Mouse (Mus musculus) heart, embryonic 13.5 days (tissue): ENCODE results near the gene Cdc42bpb. TPM values are rescaled to one million over a fixed set of nuclear protein-coding genes. Genes with fewer than 3 reads are reported as not detected.

Source experiments
- ATAC-seq: fragments of 200-750 bp; cut with Nextera tagmentation; 2 replicates; pipeline ENCODE4 v1.8.0; 2017; ENCODE audit warnings: moderate TSS enrichment; ENCODE audit not compliant: insufficient number of reproducible peaks, low FRiP score, low TSS enrichment; ENCODE audit errors: extremely low read depth
- H3K27ac ChIP-seq: fragments of 300-500 bp; sonication (generic); replicated peaks from 2 replicates; pipeline ENCODE4 v1.5.1; 2015; ENCODE audit warnings: moderate library complexity, mild to moderate bottlenecking, inconsistent platforms
- H3K27me3 ChIP-seq: fragments of 300-500 bp; sonication (generic); replicated peaks from 2 replicates; pipeline ENCODE4 v1.6.1; 2015; ENCODE audit warnings: mild to moderate bottlenecking, inconsistent platforms
- H3K36me3 ChIP-seq: fragments of 300-500 bp; sonication (generic); 2 replicates; pipeline ENCODE4 v1.6.1; 2015; ENCODE audit warnings: mild to moderate bottlenecking, inconsistent platforms
- H3K4me1 ChIP-seq: fragments of 300-500 bp; sonication (generic); 2 replicates; pipeline ENCODE4 v1.6.1; 2015; ENCODE audit warnings: inconsistent platforms
- H3K4me2 ChIP-seq: fragments of 300-500 bp; sonication (generic); 2 replicates; pipeline ENCODE4 v1.6.1; 2015; ENCODE audit warnings: inconsistent platforms, mild to moderate bottlenecking, moderate library complexity
- H3K4me3 ChIP-seq: fragments of 300-500 bp; sonication (generic); 2 replicates; pipeline ENCODE4 v1.5.1; 2015; ENCODE audit warnings: moderate library complexity, mild to moderate bottlenecking, inconsistent platforms
- H3K9ac ChIP-seq: fragments of 300-500 bp; sonication (generic); 2 replicates; pipeline ENCODE4 v1.6.1; 2015; ENCODE audit warnings: inconsistent platforms, mild to moderate bottlenecking, moderate library complexity
- H3K9me3 ChIP-seq: fragments of 300-500 bp; sonication (generic); 2 replicates; pipeline ENCODE4 v1.6.1; 2016; ENCODE audit warnings: inconsistent platforms
- WGBS: fragments of 180-500 bp; shearing (Covaris S2); methylation state at CpG from one replicate; pipeline ENCODE4 v1.1.7; 2015; ENCODE audit warnings: mixed read lengths; 5-methylcytosine and 5-hydroxymethylcytosine counted together
- polyA plus RNA-seq: library from polyadenylated mRNA; unstranded; fragments of >200 nt; fragmentation: Nextera tagmentation; extraction: Ambion mirVana; gene quantifications from 2 replicates; pipeline ENCODE4 v1.2.1, GENCODE M21; 2015

Gene Cdc42bpb
- polyA plus RNA-seq, 1 experiment from 2014 or later: 26.2 TPM

GRCm38 (mm10) chr12:111337864-111338354 is 39.6 kb downstream of the Cdc42bpb start:
- H3K27ac ChIP-seq: peak overlapping the region; percentile 12; the same call in 1 of the 2 replicates
- H3K9me3 ChIP-seq: no peaks in the 10 kb centered on the region
- ATAC-seq: no peak
- peaks cover 21% of the 10 kb centered on the region for H3K4me1 ChIP-seq
- H3K4me3 ChIP-seq: no peak overlapping the region
- no peak overlapping the region for H3K4me2 ChIP-seq
- peak overlapping the region; percentile 66 for H3K9ac ChIP-seq
- no peaks in the 10 kb centered on the region for H3K27me3 ChIP-seq
- WGBS: 20% methylated on average over 15 of the region's 15 CpGs
- H3K36me3 ChIP-seq: peaks cover 100% of the 10 kb centered on the region

DNA sequence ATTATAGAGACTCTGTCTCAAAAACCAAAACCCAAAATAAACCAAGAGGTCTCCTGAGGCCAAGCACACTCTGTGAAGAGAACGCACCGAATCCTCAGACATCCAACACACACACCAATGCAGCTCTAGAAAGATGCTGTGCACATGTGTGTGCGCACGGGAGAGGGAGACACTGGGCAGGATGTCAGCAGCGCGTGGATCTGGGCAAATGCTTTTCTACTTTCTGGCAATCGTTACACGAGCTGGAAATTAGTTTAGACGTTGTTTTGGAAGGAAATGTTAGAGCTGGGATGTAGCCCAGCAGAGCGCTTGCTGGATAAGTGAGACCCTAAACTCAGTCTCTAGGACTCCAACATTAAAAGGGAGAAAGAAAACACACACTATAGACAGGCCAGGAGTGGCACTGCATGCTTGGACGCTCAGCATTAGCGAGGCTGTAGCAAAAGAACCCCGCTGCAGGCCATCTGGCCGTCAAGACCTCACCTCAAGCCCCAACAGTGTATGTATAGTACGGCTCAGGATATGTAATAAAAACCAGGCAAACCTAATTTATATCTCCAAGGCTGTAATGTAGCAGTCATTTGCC is 44.4 kb downstream of the Cdc42bpb start:
- no peaks in the 10 kb centered on the region for H3K27me3 ChIP-seq
- H3K4me2 ChIP-seq: no peak overlapping the region
- no peaks in the 10 kb centered on the region for H3K9me3 ChIP-seq
- H3K27ac ChIP-seq: no peak overlapping the region
- no peak overlapping the region for H3K9ac ChIP-seq
- 86% methylated on average over 15 of the region's 15 CpGs for WGBS
- peaks cover 100% of the 10 kb centered on the region for H3K36me3 ChIP-seq
- H3K4me1 ChIP-seq: peaks cover 11% of the 10 kb centered on the region
- H3K4me3 ChIP-seq: no peak overlapping the region
- ATAC-seq: no peak

GRCm38 (mm10) chr12:111332443-111332842 is 45.1 kb downstream of the Cdc42bpb start:
- Histone ChIP-seq H3K27ac (no peak overlapping the region), H3K4me1 (peaks cover 4% of the 10 kb centered on the region), H3K4me2 (no peak overlapping the region), H3K9ac (no peak overlapping the region), H3K9me3 (no peaks in the 10 kb centered on the region), H3K36me3 (peaks cover 100% of the 10 kb centered on the region), H3K4me3 (no peak overlapping the region), H3K27me3 (no peaks in the 10 kb centered on the region)
- ATAC-seq: no peak
- WGBS: 84% methylated on average over 11 of the region's 11 CpGs

- 86% methylated on average over 9 of the region's 9 CpGs for WGBS
- Histone ChIP-seq H3K36me3 (peaks cover 100% of the 10 kb centered on the region), H3K4me3 (no peak overlapping the region), H3K27me3 (no peaks in the 10 kb centered on the region), H3K4me2 (no peak overlapping the region), H3K9ac (no peak overlapping the region), H3K4me1 (no peaks in the 10 kb centered on the region), H3K9me3 (no peaks in the 10 kb centered on the region), H3K27ac (no peak overlapping the region)
- ATAC-seq: no peak
Observed at GRCm38 (mm10) chr12:111331573-111331972, 45.9 kb downstream of the Cdc42bpb start.

- Histone ChIP-seq H3K36me3 (peaks cover 100% of the 10 kb centered on the region), H3K27me3 (no peaks in the 10 kb centered on the region), H3K9me3 (no peaks in the 10 kb centered on the region), H3K4me2 (no peak overlapping the region), H3K27ac (no peak overlapping the region), H3K4me3 (no peak overlapping the region), H3K4me1 (no peaks in the 10 kb centered on the region), H3K9ac (no peak overlapping the region)
- ATAC-seq: no peak
- WGBS: 88% methylated on average over 15 of the region's 15 CpGs
Observed at GRCm38 (mm10) chr12:111329281-111329680, 48.2 kb downstream of the Cdc42bpb start.

GRCm38 (mm10) chr12:111328360-111328759 is 49.2 kb downstream of the Cdc42bpb start:
- H3K27me3 ChIP-seq: no peaks in the 10 kb centered on the region
- H3K27ac ChIP-seq: no peak overlapping the region
- peaks cover 100% of the 10 kb centered on the region for H3K36me3 ChIP-seq
- no peak overlapping the region for H3K4me2 ChIP-seq
- 77% methylated on average over 6 of the region's 6 CpGs for whole genome bisulfite sequencing
- H3K4me3 ChIP-seq: no peak overlapping the region
- no peaks in the 10 kb centered on the region for H3K9me3 ChIP-seq
- no peaks in the 10 kb centered on the region for H3K4me1 ChIP-seq
- H3K9ac ChIP-seq: no peak overlapping the region
- ATAC-seq: no peak

DNA sequence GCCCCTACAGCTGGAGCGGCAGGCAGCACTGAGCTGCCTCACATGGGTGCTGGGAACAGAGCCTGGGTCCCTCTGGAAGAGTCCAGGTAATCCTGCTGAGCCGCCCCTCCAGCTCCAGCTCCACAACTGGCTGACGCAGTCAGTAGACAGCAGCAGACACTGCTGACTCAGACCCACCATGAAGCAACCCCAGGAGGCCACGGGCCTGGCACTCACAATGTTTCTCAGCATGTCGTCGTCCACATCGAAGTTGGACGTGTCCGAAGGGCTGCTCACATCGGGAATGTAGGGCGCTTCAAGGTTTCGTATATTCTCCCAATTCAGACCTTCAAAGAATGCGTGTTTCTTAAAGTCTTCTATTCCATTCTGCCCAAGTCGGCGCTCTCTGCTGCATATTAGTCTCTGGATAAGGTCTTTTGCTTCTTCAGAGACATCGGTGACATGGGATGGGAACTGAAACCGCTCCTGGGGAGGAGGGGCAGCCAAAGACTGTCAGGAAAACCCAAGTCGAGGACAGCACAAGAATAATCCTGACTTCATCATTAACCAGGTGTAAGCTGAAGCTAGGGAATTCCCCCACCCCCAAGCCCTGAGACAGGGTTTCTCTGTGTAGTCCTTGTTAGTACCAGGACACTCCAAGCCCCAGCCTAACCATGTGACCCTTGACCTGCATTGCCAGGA is 51.6 kb downstream of the Cdc42bpb start:
- H3K9me3 ChIP-seq: no peaks in the 10 kb centered on the region
- no peaks in the 10 kb centered on the region for H3K27me3 ChIP-seq
- H3K9ac ChIP-seq: no peak overlapping the region
- H3K27ac ChIP-seq: no peak overlapping the region
- 0 out of 2 replicates have a peak, but pooled peaks cover under 1% of the 10 kb centered on the region for H3K4me1 ChIP-seq
- 87% methylated on average over 18 of the region's 18 CpGs for WGBS
- H3K4me3 ChIP-seq: no peak overlapping the region
- peaks cover 100% of the 10 kb centered on the region for H3K36me3 ChIP-seq
- no peak for ATAC-seq
- no peak overlapping the region for H3K4me2 ChIP-seq

GRCm38 (mm10) chr12:111324949-111325348 is 52.6 kb downstream of the Cdc42bpb start:
- Histone ChIP-seq H3K4me2 (no peak overlapping the region), H3K4me3 (no peak overlapping the region), H3K36me3 (peaks cover 100% of the 10 kb centered on the region), H3K4me1 (peaks cover 7% of the 10 kb centered on the region; the same call in 1 of the 2 replicates), H3K9ac (no peak overlapping the region), H3K27ac (no peak overlapping the region), H3K27me3 (no peaks in the 10 kb centered on the region), H3K9me3 (no peaks in the 10 kb centered on the region)
- WGBS: 91% methylated on average over 12 of the region's 12 CpGs
- ATAC-seq: no peak

DNA sequence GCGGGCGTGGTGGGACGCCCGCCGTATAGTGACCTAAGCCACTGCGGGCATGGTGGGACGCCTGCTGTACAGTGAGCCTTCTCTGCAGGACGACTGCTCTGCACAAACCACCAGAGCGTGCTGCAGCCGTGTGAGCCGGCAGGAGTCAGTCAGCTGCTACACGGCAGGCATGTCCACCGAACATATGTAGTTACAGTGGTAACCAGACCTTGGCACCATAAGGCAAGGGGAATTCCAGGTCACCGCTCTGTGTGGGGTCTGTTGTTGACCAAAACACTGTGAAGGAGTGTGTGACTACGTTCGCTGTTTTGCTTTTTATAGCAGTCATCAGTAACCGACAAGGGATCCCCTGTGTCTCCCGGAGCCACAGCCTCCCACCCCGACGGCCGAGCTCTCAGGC is 53.0 kb downstream of the Cdc42bpb start:
- H3K27me3 ChIP-seq: no peaks in the 10 kb centered on the region
- H3K4me3 ChIP-seq: no peak overlapping the region
- no peaks in the 10 kb centered on the region for H3K9me3 ChIP-seq
- WGBS: 90% methylated on average over 21 of the region's 21 CpGs
- no peak for ATAC-seq
- H3K4me1 ChIP-seq: peaks cover 7% of the 10 kb centered on the region; the same call in 1 of the 2 replicates
- no peak overlapping the region for H3K9ac ChIP-seq
- H3K36me3 ChIP-seq: peaks cover 100% of the 10 kb centered on the region
- H3K4me2 ChIP-seq: no peak overlapping the region
- no peak overlapping the region for H3K27ac ChIP-seq

GRCm38 (mm10) chr12:111323423-111323822 is 54.1 kb downstream of the Cdc42bpb start:
- H3K36me3 ChIP-seq: peaks cover 100% of the 10 kb centered on the region
- ATAC-seq: no peak
- H3K4me3 ChIP-seq: no peak overlapping the region
- H3K27ac ChIP-seq: no peak overlapping the region
- 60% methylated on average over 4 of the region's 4 CpGs for WGBS
- H3K9me3 ChIP-seq: no peaks in the 10 kb centered on the region
- no peaks in the 10 kb centered on the region for H3K27me3 ChIP-seq
- H3K4me2 ChIP-seq: no peak overlapping the region
- H3K4me1 ChIP-seq: peaks cover 7% of the 10 kb centered on the region; the same call in 1 of the 2 replicates
- no peak overlapping the region for H3K9ac ChIP-seq

DNA sequence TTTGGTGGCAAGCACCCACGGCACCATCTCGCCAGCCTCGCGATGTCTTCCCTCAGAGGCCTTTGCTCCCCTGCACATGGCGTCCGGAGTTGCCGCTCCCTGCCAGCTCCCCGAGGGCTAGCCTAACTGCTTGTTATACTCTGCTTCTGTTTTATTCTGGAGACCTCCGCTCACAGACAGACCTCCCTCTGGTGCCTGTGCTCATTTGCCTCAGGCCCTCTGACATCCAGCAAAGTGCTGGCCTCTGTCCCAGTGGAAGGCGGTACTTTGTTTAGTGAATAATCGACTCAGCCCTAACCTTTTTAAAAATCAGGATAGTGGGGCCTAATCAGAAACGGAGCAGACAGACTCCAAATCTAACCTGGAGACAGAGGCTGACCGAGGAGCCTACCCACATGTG is 55.7 kb downstream of the Cdc42bpb start:
- no peak overlapping the region for H3K4me2 ChIP-seq
- H3K4me1 ChIP-seq: peaks cover 7% of the 10 kb centered on the region; the same call in 1 of the 2 replicates
- no peak overlapping the region for H3K4me3 ChIP-seq
- no peaks in the 10 kb centered on the region for H3K9me3 ChIP-seq
- no peak for ATAC-seq
- H3K9ac ChIP-seq: no peak overlapping the region
- peaks cover 100% of the 10 kb centered on the region for H3K36me3 ChIP-seq
- no peaks in the 10 kb centered on the region for H3K27me3 ChIP-seq
- H3K27ac ChIP-seq: no peak overlapping the region
- 89% methylated on average over 13 of the region's 13 CpGs for WGBS
